Mouse (Mus musculus) neural tube, embryonic 10.5 days (tissue): Measurements from ENCODE around the gene Batf.
A peak's percentile ranks its signal among the peaks of the same experiment; 100 is the strongest.
"Not testable (repeated sequence)": the region's sequence is repeated elsewhere in the genome, so short reads cannot be mapped to it uniquely, and the experiment has no call there.

Experiments
- DNase-seq: peaks from one replicate; pipeline ENCODE4 v3.0.0-alpha.2; 2017; ENCODE audit warnings: low spot score; ENCODE audit errors: extremely low spot score

Batf gene

DNA sequence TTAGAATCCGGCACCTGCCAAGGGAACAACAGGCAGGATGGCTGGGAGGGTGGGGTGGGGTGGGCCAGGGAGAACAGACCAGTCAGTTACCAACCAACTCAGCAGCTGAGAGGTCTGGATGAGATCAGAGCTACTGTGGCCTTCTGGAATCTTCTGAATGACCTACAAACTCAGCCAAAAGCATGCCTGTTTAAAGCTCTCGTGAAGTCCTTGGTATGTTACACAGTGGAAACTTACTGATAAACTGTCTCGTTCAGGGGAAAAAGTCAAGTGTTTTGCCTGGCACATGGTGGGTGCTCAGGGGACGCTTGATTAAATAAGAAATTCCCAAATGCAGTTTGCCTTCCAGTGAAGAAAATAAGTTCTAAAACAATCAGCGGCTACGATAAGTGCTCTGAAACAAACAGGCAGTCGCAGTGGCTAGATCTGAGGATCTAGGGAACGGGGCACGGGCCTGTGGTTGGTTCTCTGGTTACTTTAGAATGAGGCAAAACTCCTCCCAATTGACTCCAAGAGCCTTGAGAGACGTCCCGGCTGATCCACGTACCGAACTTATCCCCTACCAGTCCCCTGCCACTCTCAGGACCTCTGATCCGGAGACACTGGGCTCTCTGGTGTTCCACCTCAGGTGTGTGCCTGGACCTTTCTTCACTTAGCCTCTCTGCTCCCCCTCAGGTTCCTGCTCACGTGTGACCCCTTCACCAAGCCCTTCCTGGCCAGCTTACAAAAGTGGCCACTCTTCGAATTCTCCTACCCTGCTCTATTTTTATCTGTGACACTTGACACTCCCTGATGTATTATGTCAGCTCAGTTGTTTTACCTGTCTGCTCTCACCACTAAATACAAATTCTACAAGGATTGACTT lies 1.8 kb upstream of the Batf start:
- DNase-seq: no peak

DNA sequence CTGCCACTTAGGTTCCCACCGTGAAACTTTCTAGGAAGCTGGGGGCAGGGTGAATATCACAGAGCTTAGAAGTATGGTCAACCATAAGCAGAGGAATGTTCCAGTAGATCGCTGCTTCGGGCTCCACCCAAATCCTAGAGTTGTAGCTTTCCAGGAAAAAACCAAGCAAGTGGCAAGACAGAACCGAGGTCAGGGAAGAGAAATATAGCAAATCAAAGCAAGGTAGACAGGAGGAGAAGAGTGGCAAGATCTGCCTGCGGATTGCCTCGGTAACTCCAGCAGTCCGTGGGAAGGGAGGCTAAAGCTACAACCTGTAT lies 706 bp downstream of the Batf start:
- no peak for DNase-seq

DNA sequence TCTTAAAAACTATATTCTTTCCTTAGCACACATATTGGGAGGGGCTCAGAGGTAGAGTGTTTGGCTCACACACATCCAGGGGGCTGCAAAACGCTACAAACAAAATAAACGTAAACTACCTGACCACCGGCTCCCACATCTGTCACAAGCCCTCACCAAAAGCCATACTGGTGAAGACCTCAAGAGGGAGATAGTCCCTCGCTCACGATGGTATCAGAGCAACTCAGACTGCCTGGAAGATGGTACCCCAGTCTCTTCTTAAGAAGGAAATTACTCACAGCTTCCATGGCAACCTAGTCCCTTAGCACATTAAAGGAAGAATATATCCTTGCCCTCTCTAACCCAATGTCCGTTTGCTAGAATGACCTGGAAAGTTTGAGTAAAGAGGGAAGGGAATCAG lies 1.4 kb downstream of the Batf start:
- DNase-seq: no peak

DNA sequence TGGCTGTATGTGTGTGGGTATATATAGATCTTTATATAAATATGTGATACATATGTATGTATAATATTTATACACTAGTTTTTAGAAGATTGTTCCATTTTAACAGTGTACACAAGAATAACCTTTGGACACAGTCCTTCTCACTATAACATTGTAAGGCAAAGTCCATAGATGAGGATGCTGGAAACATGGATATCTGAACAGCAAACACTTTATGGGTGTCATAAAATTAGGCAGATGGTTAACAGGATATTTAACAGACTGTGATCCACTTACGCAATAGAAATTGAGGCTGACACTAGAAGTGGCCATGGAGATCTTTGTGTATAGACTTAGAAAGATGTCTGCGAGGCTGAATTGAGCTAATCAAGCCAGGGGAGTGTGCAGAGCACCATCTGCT lies 9.3 kb downstream of the Batf start:
- no peak for DNase-seq

DNA sequence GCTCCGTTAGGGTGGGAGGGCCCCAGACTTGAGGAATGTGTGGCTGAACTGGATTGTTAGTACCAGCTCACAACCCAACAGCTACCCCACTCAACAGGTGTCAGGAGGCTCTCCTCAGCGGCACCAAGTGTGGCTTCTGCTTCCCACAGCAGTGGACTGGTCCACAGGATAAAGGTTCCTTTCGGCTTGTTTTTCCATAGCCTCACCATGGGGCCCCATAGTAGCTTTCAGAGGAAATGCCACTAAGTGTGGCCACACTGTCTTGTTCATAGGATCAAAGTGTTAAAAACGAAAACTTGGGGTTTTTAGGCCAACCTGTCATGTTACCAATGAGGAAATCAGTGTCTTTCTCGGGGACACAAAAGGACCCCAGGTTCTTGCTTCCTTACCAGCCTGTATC lies 10.0 kb downstream of the Batf start:
- no peak for DNase-seq

DNA sequence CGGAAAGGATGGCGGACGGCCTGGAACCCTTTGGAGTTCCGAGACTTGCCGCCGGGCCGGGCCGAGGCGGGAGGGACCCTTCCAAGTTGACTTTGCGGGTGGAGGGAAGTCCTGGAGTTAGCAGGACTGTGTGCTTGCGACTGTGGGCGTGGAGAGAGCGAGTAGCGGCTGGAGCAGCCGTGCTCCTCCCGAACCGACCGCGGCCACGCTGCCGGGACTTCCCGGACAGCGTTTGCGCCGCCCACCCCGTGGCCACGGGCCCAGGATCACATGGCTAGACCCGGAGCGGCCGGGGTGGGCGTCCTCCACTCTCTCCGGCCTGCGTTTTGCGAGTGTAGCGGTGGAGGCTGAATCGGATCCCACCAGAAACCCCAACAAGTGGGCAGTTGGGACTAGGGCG lies 11.7 kb downstream of the Batf start:
- DNase-seq: not testable (repeated sequence)

DNA sequence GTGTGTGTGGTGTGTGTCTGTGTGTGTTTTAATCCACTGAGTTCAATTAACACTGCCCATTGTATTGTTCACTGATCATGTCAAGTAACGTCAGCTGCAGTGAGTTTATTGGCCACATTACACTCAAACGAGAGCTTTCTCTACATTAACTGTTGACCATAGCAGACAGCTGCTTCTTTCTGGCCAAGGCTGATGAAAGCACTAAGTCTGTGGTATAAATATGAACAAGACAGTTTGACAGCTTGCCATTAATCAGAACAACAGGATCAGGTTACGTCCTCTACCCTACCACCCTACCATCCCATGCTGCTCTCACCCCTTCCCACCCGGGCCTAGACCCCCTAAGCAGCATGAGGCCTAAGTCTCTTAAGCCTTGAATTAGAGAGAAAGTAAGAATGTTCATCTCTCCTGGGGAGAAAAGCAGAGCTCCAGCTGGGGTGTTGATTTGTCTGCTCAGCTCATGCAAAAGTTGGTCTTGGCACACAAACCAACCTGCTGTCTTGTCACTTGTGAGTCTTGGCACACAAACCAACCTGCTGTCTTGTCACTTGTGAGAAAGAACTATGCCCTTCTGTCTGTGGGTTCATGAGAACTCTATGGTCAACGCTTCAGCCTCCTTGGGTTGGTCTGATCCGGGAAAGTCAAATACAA lies 13.8 kb downstream of the Batf start:
- DNase-seq: no peak

DNA sequence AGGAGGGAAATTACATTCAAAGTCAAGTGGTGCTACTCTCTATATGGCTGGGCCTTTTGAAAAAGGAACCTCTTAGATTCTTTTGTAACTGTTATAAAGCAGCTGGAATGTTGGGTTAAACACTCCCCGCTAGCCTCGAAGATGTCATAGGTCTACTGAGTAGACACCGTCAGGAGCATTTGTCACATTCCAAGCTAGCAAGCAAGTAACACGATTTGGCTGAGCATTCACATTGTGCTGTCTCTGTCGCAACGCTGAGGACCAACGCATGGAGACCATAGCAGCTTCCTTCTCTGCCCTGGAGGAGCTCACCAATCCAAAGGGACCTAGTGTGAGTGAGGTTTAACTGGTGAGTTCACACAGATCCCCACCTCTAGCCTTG lies 14.4 kb downstream of the Batf start:
- DNase-seq: no peak

DNA sequence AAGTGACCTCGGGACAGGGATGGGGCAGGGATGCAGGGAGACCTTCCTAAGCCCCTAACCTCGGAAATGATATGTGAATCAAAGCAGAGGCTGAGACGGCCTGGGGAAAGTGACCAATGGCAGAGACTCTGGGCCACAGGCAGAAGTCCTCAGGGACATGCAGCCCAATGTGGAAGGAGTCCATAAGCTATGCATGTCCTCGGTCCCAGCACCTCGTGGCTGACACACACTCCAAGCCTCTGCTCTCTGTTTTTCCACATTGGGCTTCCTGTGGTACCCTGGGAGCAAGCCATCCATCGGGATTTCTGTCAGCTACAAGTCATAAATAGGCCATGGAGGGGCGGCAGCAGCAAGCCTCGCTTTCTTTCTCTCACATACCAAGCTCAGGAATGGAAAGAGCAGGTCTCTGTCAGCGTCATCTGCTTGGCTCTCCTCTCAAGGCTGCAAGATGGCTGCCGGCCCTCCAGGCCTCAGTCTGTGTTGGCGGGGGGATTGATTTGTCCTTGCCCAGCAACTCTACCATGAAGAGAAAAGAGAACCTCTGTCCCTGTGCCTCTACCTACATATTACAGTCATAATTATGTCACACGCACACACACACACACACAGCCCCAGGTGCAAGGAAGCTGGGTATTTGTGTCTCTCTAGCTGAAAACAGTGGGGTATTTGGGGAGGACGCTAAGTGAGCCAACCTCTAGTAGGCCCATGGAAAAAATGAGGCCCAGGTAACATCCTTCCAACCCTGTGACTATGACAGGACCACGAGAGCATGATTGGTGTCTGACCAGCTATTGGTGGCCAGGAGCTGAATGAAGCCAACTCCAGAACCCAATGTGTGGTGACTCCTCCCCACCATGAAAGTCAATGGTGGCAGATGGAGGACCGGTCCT lies 15.9 kb downstream of the Batf start:
- no peak for DNase-seq

DNA sequence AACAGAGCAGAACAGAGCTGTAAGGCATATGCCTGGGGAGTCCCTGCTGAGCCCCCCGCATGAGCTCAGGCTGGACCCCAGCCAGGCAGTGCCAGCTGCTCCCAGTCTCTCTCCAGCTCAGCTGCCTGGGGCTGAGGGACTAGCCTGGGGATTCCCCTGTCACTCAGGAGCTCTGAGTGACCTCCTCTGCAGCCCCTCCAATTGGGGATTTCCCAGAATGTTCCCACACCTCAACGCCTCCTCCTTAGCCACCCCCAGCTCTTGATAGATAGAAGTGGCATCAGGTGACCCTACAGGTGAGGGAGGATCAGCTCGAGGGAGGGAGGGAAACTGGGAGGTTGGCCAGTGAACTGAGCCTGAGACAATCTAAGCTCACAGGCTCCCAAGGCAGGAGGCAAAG lies 17.0 kb downstream of the Batf start:
- no peak for DNase-seq

DNA sequence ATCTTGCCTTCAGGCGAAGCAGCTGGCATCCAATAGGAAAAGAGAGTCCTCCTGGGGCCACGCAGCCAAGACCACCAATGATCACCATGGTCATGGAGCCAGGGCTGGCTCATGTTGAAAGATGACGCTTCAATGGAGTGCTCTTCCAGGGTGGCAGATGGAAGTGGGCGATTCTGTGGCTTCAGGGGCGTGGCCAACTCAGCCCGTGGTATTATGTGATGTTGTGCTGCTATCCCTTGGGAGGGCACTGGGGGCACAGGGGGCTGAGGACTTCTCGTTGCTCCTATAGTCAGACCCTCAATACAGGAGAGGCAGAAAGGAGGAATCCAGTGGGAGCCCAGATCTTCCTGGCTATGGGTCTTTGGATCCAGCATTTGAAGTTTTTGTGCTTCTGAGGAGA lies 18.1 kb downstream of the Batf start:
- DNase-seq: no peak

DNA sequence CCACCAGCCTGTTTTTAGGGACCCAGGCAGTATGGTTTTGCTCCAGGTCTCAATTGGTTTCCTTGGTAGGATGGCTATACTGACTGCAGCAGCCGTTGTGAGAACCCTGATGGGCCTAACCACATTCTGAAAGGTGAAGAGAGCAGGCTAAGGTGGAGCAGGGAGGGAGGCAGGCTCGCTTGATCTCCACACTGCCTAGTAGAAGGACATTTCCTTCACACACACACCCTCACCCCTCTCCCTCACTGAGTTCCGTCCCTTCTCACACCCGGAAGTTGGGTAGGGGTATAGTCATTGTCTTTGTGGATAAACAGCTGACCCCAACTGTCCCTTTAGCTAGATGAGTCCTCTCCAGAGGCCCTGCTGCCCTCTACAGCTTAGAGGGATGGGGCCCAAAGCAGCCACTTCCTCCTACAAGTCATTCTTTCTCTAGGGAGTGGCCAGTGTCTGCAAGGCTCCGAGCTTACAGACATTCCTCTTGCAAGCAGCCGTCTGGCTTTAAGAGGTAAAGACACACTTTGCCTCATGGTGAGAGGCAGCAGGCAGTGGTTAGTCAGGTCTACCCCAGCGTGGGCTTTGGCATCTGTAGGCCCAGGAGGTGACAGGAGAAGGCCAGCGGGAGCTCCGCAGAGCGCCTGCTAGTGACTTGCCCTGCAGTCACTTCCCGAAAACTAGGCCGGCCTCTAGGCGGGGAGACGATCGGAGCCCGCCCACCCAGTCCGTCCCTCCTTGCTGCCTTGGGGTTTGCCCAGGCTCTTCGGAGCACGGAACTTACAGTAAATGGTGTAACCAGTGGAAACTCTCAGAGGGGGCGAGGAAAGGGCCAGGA lies 18.7 kb downstream of the Batf start:
- peak; percentile 71 for DNase-seq

DNA sequence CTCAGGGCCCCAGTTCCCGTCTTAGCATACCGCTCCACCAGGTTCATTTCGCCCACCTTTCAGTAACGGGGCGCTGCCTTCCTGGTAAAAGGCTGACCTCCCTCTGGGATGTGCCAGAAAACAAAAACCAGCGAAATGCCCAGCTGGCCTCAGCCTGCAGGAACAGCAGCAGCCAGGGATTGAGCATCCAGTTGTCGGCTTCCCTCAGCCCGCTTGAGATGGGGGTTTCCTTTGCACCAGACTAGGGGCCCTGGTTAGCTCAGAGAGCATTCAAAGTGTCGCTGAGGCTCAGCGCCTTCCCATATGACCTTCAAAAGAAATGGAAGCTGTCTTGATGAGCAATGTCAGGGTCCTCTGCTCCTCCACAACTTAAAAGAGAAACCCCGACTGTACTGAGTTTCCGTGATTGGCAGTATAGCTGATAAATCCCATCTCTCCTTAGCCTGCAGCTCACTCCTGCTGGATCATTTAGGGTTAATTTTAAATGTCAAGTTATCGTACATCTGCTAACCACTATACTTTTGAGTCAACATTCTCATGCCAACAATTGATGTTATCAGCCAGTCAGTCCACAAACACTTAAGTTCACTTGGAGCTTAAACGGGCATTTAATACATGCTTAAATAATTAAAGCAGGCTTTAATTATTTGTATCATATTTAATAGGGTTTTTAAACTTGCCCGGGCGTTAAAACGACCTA lies 19.5 kb downstream of the Batf start:
- no peak for DNase-seq

DNA sequence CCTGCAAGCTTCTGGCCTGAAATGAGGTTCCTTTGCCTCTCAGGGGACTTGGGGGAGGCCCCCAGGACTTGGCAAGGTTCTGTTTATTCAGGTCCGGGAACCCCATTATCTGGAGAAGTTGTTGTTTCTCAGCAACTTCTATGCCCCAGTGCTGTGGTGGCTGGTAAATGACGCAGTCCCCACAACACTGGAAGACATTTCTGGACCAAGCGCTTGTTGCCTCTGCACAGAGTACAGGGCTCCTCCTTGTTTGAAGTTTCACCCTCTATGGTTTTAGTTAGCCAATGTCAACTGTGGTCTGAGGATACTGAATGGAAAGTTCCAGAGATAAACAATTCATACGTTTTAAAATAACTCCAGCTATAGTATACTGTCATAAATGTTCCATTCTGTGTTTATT lies 20.4 kb downstream of the Batf start:
- no peak for DNase-seq

DNA sequence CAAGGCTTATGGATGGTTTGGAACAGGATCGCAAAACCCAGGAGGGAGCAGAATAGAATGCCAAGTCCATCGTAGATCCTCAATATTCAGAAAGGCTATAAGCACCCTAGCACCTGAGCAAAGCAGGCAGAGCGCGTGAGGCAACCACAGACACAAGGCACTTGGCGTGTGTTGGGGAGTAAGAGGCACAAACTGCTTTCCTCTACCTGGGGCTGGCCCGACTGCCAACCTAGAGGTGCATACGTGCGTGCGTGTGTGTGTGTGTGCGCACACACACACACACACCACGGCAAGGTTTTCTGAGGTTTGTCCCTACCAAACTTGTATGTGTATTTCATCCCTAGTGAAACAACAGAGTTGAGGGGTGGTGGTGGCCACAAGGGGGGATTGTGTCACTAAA lies 20.9 kb downstream of the Batf start:
- DNase-seq: no peak

DNA sequence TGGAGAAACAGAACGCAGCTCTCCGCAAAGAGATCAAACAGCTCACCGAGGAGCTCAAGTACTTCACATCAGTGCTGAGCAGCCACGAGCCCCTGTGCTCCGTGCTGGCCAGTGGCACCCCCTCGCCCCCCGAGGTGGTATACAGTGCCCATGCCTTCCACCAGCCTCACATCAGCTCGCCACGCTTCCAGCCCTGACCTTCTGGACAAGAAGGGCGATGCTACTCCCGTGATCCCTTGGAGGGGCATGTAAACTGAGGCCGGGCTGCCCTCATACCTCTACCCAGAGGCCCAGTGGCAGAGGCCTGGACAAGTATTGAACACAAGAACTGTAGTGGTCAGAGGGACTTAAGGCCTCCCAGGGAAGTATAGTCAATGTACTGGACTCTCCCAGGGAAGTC lies 22.1 kb downstream of the Batf start:
- DNase-seq: no peak

DNA sequence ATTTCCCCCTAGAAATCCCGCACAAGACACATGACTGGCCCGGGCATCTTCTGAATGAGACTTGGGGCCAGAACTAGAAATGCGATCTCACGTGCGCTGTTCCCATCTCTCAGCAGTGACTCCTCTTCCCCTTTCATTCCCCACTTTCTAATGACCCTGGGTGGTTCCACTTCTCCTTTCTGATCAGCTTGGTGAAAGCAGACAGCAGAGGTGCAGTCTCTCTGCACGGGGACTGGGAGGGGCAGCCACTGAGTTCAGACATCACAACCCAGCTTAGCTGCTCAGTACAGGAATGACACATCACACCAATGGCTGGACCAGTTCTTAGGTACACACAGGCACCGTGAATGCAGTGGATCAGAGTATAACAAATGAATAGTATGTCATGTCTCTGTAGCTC lies 24.2 kb downstream of the Batf start:
- DNase-seq: no peak

DNA sequence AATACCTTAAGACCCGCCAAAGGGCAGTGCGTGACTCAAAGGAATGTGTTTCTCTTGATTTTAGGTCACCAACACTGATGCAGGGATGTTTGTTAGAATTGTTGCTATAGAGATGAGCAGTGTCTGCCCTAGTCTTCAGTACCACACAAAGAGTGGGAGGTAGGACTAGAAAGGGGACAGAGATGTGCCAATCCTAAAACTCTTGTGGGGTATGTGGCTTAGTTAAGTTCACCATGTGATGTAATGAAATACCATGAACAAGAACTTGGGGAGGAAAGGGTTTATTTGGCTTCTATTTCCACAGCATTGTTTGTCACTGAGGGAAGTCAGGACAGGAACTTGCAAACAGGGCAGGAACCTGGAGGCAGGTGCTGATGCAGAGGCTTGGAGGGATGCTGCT lies 26.1 kb downstream of the Batf start:
- no peak for DNase-seq

DNA sequence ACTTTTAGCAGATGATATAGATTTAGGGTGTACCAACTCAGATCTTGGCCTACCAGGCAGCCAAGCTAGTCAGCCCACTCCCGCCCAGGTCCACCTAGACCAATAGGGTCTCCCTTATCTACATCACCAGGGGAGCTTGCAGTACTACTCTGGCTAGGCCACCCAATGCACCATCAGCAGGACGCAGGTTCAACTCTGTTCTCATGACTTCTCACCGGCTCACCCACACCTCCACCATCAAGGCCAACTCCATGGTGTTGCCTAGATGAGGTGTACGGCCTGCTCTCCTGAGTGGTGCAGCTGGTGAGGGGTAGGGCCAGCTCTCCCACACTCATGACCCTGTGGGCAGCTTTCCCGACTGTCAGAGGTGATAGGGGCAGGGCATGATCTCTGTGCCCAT lies 27.7 kb downstream of the Batf start:
- DNase-seq: no peak

DNA sequence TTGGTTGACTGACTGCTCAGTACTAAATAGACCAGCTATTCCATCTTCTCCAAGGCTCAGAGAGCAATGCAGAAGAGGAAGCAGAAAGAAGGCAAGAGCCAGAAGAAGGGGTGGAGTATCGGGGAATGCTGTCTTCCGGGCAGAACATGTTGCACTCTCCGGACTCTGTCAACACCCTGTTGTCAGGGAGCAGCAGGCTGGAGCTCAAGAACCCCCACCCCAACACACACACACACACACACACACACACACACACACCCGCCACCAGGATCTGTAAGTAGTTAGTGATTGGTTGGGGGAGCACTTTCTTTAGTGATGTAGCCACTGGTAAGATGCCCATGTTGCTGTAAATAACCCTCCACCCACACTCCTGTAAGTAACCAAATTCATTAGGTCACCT lies 38.8 kb downstream of the Batf start:
- DNase-seq: no peak
